Mouse (Mus musculus) MEL (cell line): ENCODE data around the gene Gm960. TPM values are rescaled to one million over a fixed set of nuclear protein-coding genes. Genes with fewer than 3 reads are reported as not detected.

Experiments used
- DNase-seq: peaks from one replicate; pipeline ENCODE4 v3.0.0; 2011; ENCODE audit warnings: low read depth, low spot score
- H3K27ac ChIP-seq: 2 replicates; pipeline ENCODE4 v1.5.1; 2012; ENCODE audit warnings: low read depth, mild to moderate bottlenecking, control low read depth, low read length, moderate library complexity; ENCODE audit not compliant: control insufficient read depth
- H3K27me3 ChIP-seq, 2 experiments: fragments of 150-350 bp in 1 of 2; sonication (generic) in 1 of 2; 2 replicates each; pipeline ENCODE4 v1.6.1; 2012; ENCODE audit warnings: low read length in 2 of 2, mild to moderate bottlenecking in 2 of 2, improper control_type of control experiment in 1 of 2, moderate library complexity in 1 of 2; ENCODE audit not compliant: insufficient read depth in 2 of 2, control insufficient read depth in 1 of 2
- H3K36me3 ChIP-seq, 2 experiments: 2 replicates each; pipeline ENCODE4 v1.6.1; 2012 to 2014; ENCODE audit warnings: low read length in 2 of 2, improper control_type of control experiment in 1 of 2, inconsistent platforms in 1 of 2, mild to moderate bottlenecking in 1 of 2; ENCODE audit not compliant: insufficient read depth in 2 of 2, control insufficient read depth in 1 of 2
- H3K4me1 ChIP-seq, 2 experiments: fragments of 150-350 bp in 1 of 2; sonication (generic) in 1 of 2; 2 replicates each; pipeline ENCODE4 v1.6.1; 2012; ENCODE audit warnings: low read length in 2 of 2, improper control_type of control experiment in 1 of 2, mild to moderate bottlenecking in 1 of 2; ENCODE audit not compliant: insufficient read depth in 2 of 2, control insufficient read depth in 1 of 2
- H3K4me3 ChIP-seq, 2 experiments: fragments of 150-350 bp in 1 of 2; sonication (generic) in 1 of 2; 2 replicates each; pipeline ENCODE4 v1.5.1; 2012; ENCODE audit warnings: low read depth in 2 of 2, low read length in 2 of 2, mild to moderate bottlenecking in 2 of 2, moderate library complexity in 2 of 2, control low read depth in 1 of 2, improper control_type of control experiment in 1 of 2; ENCODE audit not compliant: control insufficient read depth in 1 of 2, insufficient read depth in 1 of 2
- H3K79me2 ChIP-seq: 2 replicates; pipeline ENCODE4 v1.6.1; 2012; ENCODE audit warnings: mild to moderate bottlenecking, low read length, moderate library complexity; ENCODE audit not compliant: control insufficient read depth, poor library complexity, insufficient read depth
- H3K9ac ChIP-seq: 2 replicates; pipeline ENCODE4 v1.6.1; 2012; ENCODE audit warnings: low read depth, mild to moderate bottlenecking, control low read depth, low read length, moderate library complexity; ENCODE audit not compliant: control insufficient read depth, poor library complexity, severe bottlenecking
- H3K9me3 ChIP-seq: fragments of 150-350 bp; sonication (generic); replicated peaks from 2 replicates; pipeline ENCODE4 v1.6.1; 2012; ENCODE audit warnings: mild to moderate bottlenecking, low read length, improper control_type of control experiment, moderate library complexity; ENCODE audit not compliant: insufficient read depth
- BHLHE40 ChIP-seq: IDR thresholded peaks from 2 replicates; pipeline ENCODE4 v1.6.1; 2012; ENCODE audit warnings: low read depth, mild to moderate bottlenecking, inconsistent platforms, low read length, improper control_type of control experiment, borderline replicate concordance
- CHD1 ChIP-seq: IDR thresholded peaks from 2 replicates; pipeline ENCODE4 v1.6.1; 2012; ENCODE audit warnings: low read depth, mild to moderate bottlenecking, inconsistent platforms, low read length, improper control_type of control experiment
- CHD2 ChIP-seq: IDR thresholded peaks from 2 replicates; pipeline ENCODE4 v1.6.1; 2011; ENCODE audit warnings: low read length, improper control_type of control experiment
- E2F4 ChIP-seq: IDR thresholded peaks from 2 replicates; pipeline ENCODE4 v1.6.1; 2011; ENCODE audit warnings: low read depth, low read length, improper control_type of control experiment, borderline replicate concordance
- JUND ChIP-seq: IDR thresholded peaks from 2 replicates; pipeline ENCODE4 v1.6.1; 2011; ENCODE audit warnings: low read depth, mild to moderate bottlenecking, improper control_type of control experiment, low read length
- KAT2A ChIP-seq: conservative IDR thresholded peaks from 2 replicates; pipeline ENCODE4 v1.6.1; 2012; ENCODE audit warnings: low read depth, low read length, improper control_type of control experiment, inconsistent platforms
- MAFK ChIP-seq: IDR thresholded peaks from 2 replicates; pipeline ENCODE4 v1.6.1; 2011; ENCODE audit warnings: low read depth, mild to moderate bottlenecking, low read length, improper control_type of control experiment, borderline replicate concordance
- MAZ ChIP-seq: IDR thresholded peaks from 2 replicates; pipeline ENCODE4 v1.6.1; 2012; ENCODE audit warnings: low read depth, mild to moderate bottlenecking, inconsistent platforms, low read length, improper control_type of control experiment
- MXI1 ChIP-seq: IDR thresholded peaks from 2 replicates; pipeline ENCODE4 v1.6.1; 2011; ENCODE audit warnings: mild to moderate bottlenecking, low read depth, low read length, improper control_type of control experiment
- MYB ChIP-seq: IDR thresholded peaks from 2 replicates; pipeline ENCODE4 v1.6.1; 2011; ENCODE audit warnings: mild to moderate bottlenecking, low read depth, low read length, improper control_type of control experiment
- NELFE ChIP-seq: IDR thresholded peaks from 2 replicates; pipeline ENCODE4 v1.6.1; 2011; ENCODE audit warnings: low read depth, low read length, improper control_type of control experiment
- NRF1 ChIP-seq: IDR thresholded peaks from 2 replicates; pipeline ENCODE4 v1.6.1; 2014; ENCODE audit warnings: low read depth, mild to moderate bottlenecking, inconsistent platforms, low read length, improper control_type of control experiment, moderate library complexity; ENCODE audit not compliant: poor library complexity, insufficient read depth, severe bottlenecking
- POLR2AphosphoS2 ChIP-seq: IDR thresholded peaks from 2 replicates; pipeline ENCODE4 v1.6.1; 2011; ENCODE audit warnings: low read length, improper control_type of control experiment
- POLR2AphosphoS5 ChIP-seq: IDR thresholded peaks from 2 replicates; pipeline ENCODE4 v1.6.1; 2012; ENCODE audit warnings: low read depth, borderline replicate concordance, mild to moderate bottlenecking, inconsistent platforms, low read length, moderate library complexity, mixed read lengths
- RAD21 ChIP-seq: IDR thresholded peaks from 2 replicates; pipeline ENCODE4 v1.6.1; 2011; ENCODE audit warnings: mild to moderate bottlenecking, low read depth, low read length, improper control_type of control experiment
- RCOR1 ChIP-seq: IDR thresholded peaks from 2 replicates; pipeline ENCODE4 v1.6.1; 2012; ENCODE audit warnings: low read depth, mild to moderate bottlenecking, inconsistent platforms, low read length, improper control_type of control experiment
- SIN3A ChIP-seq: IDR thresholded peaks from 2 replicates; pipeline ENCODE4 v1.6.1; 2012; ENCODE audit warnings: low read length, improper control_type of control experiment, inconsistent platforms
- TBP ChIP-seq: IDR thresholded peaks from 2 replicates; pipeline ENCODE4 v1.8.0; 2011; ENCODE audit warnings: low read depth, low read length, improper control_type of control experiment
- TCF12 ChIP-seq: IDR thresholded peaks from 2 replicates; pipeline ENCODE4 v1.6.1; 2014; ENCODE audit warnings: low read depth, mild to moderate bottlenecking, inconsistent platforms, low read length, improper control_type of control experiment, moderate library complexity
- UBTF ChIP-seq: IDR thresholded peaks from 2 replicates; pipeline ENCODE4 v1.6.1; 2012; ENCODE audit warnings: low read depth, mild to moderate bottlenecking, inconsistent platforms, low read length, improper control_type of control experiment, moderate library complexity, borderline replicate concordance; ENCODE audit not compliant: insufficient read depth
- USF1 ChIP-seq: IDR thresholded peaks from 2 replicates; pipeline ENCODE4 v1.6.1; 2014; ENCODE audit warnings: low read depth, mild to moderate bottlenecking, inconsistent platforms, low read length, improper control_type of control experiment, moderate library complexity
- USF2 ChIP-seq, 2 experiments: IDR thresholded peaks; 2 replicates each; pipeline ENCODE4 v1.6.1; 2011 to 2012; ENCODE audit warnings: improper control_type of control experiment in 2 of 2, low read length in 2 of 2, borderline replicate concordance in 1 of 2, inconsistent platforms in 1 of 2, low read depth in 1 of 2, mild to moderate bottlenecking in 1 of 2; ENCODE audit not compliant: insufficient read depth in 1 of 2
- polyA plus RNA-seq, 2 experiments: library from polyadenylated mRNA; stranded (reverse) in 1 of 2; unstranded in 1 of 2; fragments of >175 nt in 1 of 2; fragments of >200 nt in 1 of 2; gene quantifications; 2 replicates each; pipeline versions ENCODE4 v1.2.1 to v1.2.4; 2012; ENCODE audit warnings: low replicate concordance in 2 of 2, low read depth in 1 of 2; ENCODE audit not compliant: insufficient read length in 2 of 2, insufficient read depth in 1 of 2, missing spikeins in 1 of 2
- total RNA-seq: library from RNA; depleted of rRNA; stranded (reverse); fragments of 300-350 nt; gene quantifications from 2 replicates; pipeline ENCODE4 v1.2.3, GENCODE M21; 2012

Gene Gm960
- total and polyA plus RNA-seq, 3 experiments, result 2.1 to 2.3 TPM; not detected in 1

GRCm38 (mm10) chr19:4628819-4629218 lies 69.6 kb downstream of the Gm960 start (continued):
- TF ChIP-seq USF2 (IDR thresholded peaks at IDR 0.05; ENCODE audit: borderline replicate concordance in 1 of 2, insufficient read depth in 1 of 2, low read depth in 1 of 2, low read length in 2 of 2) (no peak), POLR2AphosphoS5 (no peak), MXI1 (no peak), NRF1 (no peak), BHLHE40 (no peak), TBP (no peak), USF1 (no peak), TCF12 (no peak), JUND (no peak), MYB (no peak), POLR2AphosphoS2 (0 out of 2 replicates have a peak, but pooled peaks have one; percentile 12), MAZ (peak; percentile 53; the same call in 1 of the 2 replicates), NELFE (no peak), MAFK (no peak), CHD2 (no peak)

DNA sequence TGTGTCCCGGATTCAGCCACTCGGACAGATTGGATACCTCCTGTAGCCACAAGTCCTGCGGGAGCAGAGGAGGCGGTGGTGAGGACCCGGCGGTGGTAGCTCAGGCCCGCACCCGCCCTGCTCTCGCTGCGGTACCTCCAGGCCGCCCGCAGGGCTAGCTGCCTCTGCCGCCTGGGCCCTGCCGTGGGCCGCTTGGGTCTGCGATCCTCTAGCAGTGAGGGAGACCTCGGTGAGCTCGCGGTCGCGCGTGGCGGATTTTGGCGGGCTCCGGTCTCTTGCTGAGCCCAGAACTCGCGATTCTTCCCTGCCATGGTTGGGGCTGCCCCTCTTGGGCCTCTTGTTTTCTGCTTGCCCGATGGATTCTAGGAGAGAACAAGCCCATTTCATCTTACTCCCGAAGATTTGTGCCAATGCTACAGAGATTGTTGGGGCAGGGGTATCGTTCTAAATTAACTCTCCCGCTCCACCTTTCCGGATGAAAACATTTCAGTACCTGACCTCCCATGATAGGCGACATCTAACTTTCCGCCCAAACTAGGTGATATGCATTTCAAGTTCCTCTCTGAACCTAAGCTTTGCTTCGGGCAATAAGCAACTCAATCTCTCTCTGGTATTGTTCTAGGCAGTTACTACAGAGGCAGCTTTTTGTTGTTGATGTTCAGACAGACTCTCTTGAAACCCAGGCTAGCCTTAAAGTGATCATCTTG lies 72.5 kb downstream of the Gm960 start:
- H3K4me3 ChIP-seq, result peak overlapping the region; percentile 87 to 95
- peaks cover 0 to 6% of the 10 kb centered on the region in 2 experiments; a peak in 2 of 4 replicates for H3K36me3 ChIP-seq
- 0 out of 2 replicates have a peak, but pooled peaks have one; percentile 52 for TF ChIP-seq E2F4
- TF ChIP-seq KAT2A, result no peak
- TF ChIP-seq RCOR1, result no peak
- TF ChIP-seq TBP, result 0 out of 2 replicates have a peak, but pooled peaks have one; percentile 28
- TF ChIP-seq UBTF, result 0 out of 2 replicates have a peak, but pooled peaks have one; percentile 70
- TF ChIP-seq SIN3A, result peak; percentile 73
- TF ChIP-seq CHD1, result 0 out of 2 replicates have a peak, but pooled peaks have one; percentile 67
- TF ChIP-seq MXI1, result no peak
- TF ChIP-seq RAD21, result no peak
- TF ChIP-seq, all 39 proteins: peak for 5
- H3K9me3 ChIP-seq, result no peaks in the 10 kb centered on the region
- peak; percentile 69 for DNase-seq
- peak overlapping the region; percentile 83 for H3K27ac ChIP-seq
- H3K4me1 ChIP-seq, result peaks cover 0 to 13% of the 10 kb centered on the region in 2 experiments; a peak in 3 of 4 replicates
- H3K9ac ChIP-seq, result peak overlapping the region; percentile 95
- H3K27me3 ChIP-seq, result no peaks in the 10 kb centered on the region
- H3K79me2 ChIP-seq, result peaks cover 18% of the 10 kb centered on the region
